Mouse (Mus musculus) kidney, adult 18-20 months (tissue): ENCODE measurements around the gene Ucma.

ENCODE experiments used
- DNase-seq: peaks from one replicate; pipeline ENCODE4 v3.0.0; 2021

The Ucma gene

GRCm38 (mm10) chr2:5007107-5007506, 31.2 kb downstream of the Ucma start:
- DNase-seq, result no peak

- no peak for DNase-seq
Observed at GRCm38 (mm10) chr2:5011898-5012490, 36.1 kb downstream of the Ucma start.

GRCm38 (mm10) chr2:5012491-5013324, 36.8 kb downstream of the Ucma start, which contains the start of gene Mcm10:
Mcm10 (minus strand) TSS chr2:5012791.
- DNase-seq, result peak; percentile 93

- DNase-seq, result no peak
Observed at GRCm38 (mm10) chr2:5014616-5015015, 38.7 kb downstream of the Ucma start.

- no peak for DNase-seq
Observed at GRCm38 (mm10) chr2:5015527-5015926, 39.6 kb downstream of the Ucma start.

- no peak for DNase-seq
Observed at GRCm38 (mm10) chr2:5016922-5017321, 41.0 kb downstream of the Ucma start.

- no peak for DNase-seq
Observed at GRCm38 (mm10) chr2:5019708-5020107, 43.8 kb downstream of the Ucma start.

GRCm38 (mm10) chr2:5023275-5023674, 47.4 kb downstream of the Ucma start:
- DNase-seq, result no peak

GRCm38 (mm10) chr2:5023699-5024399, 47.9 kb downstream of the Ucma start:
- DNase-seq, result no peak

GRCm38 (mm10) chr2:5025162-5025733, 49.3 kb downstream of the Ucma start:
- DNase-seq, result no peak

- no peak for DNase-seq
Observed at GRCm38 (mm10) chr2:5027057-5027456, 51.1 kb downstream of the Ucma start.

- no peak for DNase-seq
Observed at GRCm38 (mm10) chr2:5028047-5028446, 52.1 kb downstream of the Ucma start.

- no peak for DNase-seq
Observed at GRCm38 (mm10) chr2:5029808-5030207, 53.9 kb downstream of the Ucma start.

GRCm38 (mm10) chr2:5031215-5031614, 55.3 kb downstream of the Ucma start:
- DNase-seq, result no peak

- DNase-seq, result no peak
Observed at GRCm38 (mm10) chr2:5032665-5033064, 56.7 kb downstream of the Ucma start.

GRCm38 (mm10) chr2:5033546-5034420, 57.9 kb downstream of the Ucma start:
- DNase-seq, result no peak

- no peak for DNase-seq
Observed at GRCm38 (mm10) chr2:5034801-5035200, 58.9 kb downstream of the Ucma start.

GRCm38 (mm10) chr2:5035241-5035640, 59.3 kb downstream of the Ucma start:
- no peak for DNase-seq
